Mouse (Mus musculus) liver, embryonic 12.5 days (tissue): Measurements from ENCODE around the gene Ptprn2. TPM values are rescaled to one million over a fixed set of nuclear protein-coding genes. Genes with fewer than 3 reads are reported as not detected.

Experiments used
- ATAC-seq: fragments of 200-750 bp; cut with Nextera tagmentation; 2 replicates; pipeline ENCODE4 v1.8.0; 2017; ENCODE audit warnings: moderate number of reproducible peaks, mild to moderate bottlenecking, moderate library complexity
- H3K27ac ChIP-seq: fragments of 300-500 bp; sonication (generic); 2 replicates; pipeline ENCODE4 v1.5.1; 2016; ENCODE audit warnings: mild to moderate bottlenecking
- H3K27me3 ChIP-seq: fragments of 300-500 bp; sonication (generic); replicated peaks from 2 replicates; pipeline ENCODE4 v1.6.1; 2016; ENCODE audit warnings: mild to moderate bottlenecking, moderate library complexity
- H3K36me3 ChIP-seq: fragments of 300-500 bp; sonication (generic); 2 replicates; pipeline ENCODE4 v1.6.1; 2016; ENCODE audit warnings: mild to moderate bottlenecking, moderate library complexity
- H3K4me1 ChIP-seq: fragments of 300-500 bp; sonication (generic); 2 replicates; pipeline ENCODE4 v1.6.1; 2016
- H3K4me2 ChIP-seq: fragments of 300-500 bp; sonication (generic); 2 replicates; pipeline ENCODE4 v1.6.1; 2016; ENCODE audit warnings: mild to moderate bottlenecking, moderate library complexity
- H3K4me3 ChIP-seq: fragments of 300-500 bp; sonication (generic); 2 replicates; pipeline ENCODE4 v1.5.1; 2016; ENCODE audit warnings: mild to moderate bottlenecking, moderate library complexity
- H3K9ac ChIP-seq: fragments of 300-500 bp; sonication (generic); 2 replicates; pipeline ENCODE4 v1.6.1; 2016; ENCODE audit warnings: mild to moderate bottlenecking, moderate library complexity
- H3K9me3 ChIP-seq: fragments of 300-500 bp; sonication (generic); replicated peaks from 2 replicates; pipeline ENCODE4 v1.6.1; 2016; ENCODE audit warnings: mild to moderate bottlenecking, moderate library complexity
- WGBS: fragments of 180-500 bp; shearing (Covaris S2); methylation state at CpG from one replicate; pipeline ENCODE4 v1.1.7; 2016; ENCODE audit not compliant: insufficient replicate concordance; 5-methylcytosine and 5-hydroxymethylcytosine counted together
- polyA plus RNA-seq: library from polyadenylated mRNA; unstranded; fragments of >200 nt; fragmentation: Nextera tagmentation; extraction: Ambion mirVana; gene quantifications from 2 replicates; pipeline ENCODE4 v1.2.1, GENCODE M21; 2016

The Ptprn2 gene
- polyA plus RNA-seq, 1 experiment from 2014 or later, result not detected

DNA sequence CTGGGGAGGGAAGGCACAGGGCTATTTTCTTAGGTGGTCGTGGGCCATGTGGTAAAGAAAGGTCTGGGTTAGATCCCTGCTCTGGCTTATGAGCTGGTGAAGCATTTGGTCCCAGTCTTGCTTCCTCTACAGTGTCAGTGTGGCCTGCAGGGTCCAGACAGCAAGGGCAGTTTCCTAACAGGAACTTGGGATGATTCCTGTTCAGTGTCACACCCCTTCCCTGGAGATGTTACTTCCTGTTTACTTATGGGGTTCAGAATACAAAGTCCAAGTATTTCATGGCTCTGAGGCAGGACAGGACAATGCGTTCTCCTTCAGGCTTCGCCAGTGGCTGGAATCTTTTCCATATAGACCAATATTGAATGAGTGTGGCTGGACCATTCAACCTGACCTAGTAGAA, 741.7 kb downstream of the Ptprn2 start:
- no peaks in the 10 kb centered on the region for H3K4me1 ChIP-seq
- ATAC-seq, result 0 out of 2 replicates have a peak, but pooled peaks have one; percentile 32
- H3K4me2 ChIP-seq, result no peak overlapping the region
- no peak overlapping the region for H3K4me3 ChIP-seq
- no peak overlapping the region for H3K9ac ChIP-seq
- WGBS, result 49% methylated on average over 3 of the region's 3 CpGs
- H3K36me3 ChIP-seq, result no peaks in the 10 kb centered on the region
- H3K9me3 ChIP-seq, result no peaks in the 10 kb centered on the region
- H3K27ac ChIP-seq, result no peak overlapping the region
- no peaks in the 10 kb centered on the region for H3K27me3 ChIP-seq

GRCm38 (mm10) chr12:117229442-117229841, 743.9 kb downstream of the Ptprn2 start:
- Histone ChIP-seq H3K4me1 (no peaks in the 10 kb centered on the region), H3K36me3 (no peaks in the 10 kb centered on the region), H3K27ac (no peak overlapping the region), H3K27me3 (no peaks in the 10 kb centered on the region), H3K9me3 (no peaks in the 10 kb centered on the region), H3K4me2 (no peak overlapping the region), H3K4me3 (no peak overlapping the region), H3K9ac (no peak overlapping the region)
- no peak for ATAC-seq
- 77% methylated on average over 4 of the region's 4 CpGs for WGBS

DNA sequence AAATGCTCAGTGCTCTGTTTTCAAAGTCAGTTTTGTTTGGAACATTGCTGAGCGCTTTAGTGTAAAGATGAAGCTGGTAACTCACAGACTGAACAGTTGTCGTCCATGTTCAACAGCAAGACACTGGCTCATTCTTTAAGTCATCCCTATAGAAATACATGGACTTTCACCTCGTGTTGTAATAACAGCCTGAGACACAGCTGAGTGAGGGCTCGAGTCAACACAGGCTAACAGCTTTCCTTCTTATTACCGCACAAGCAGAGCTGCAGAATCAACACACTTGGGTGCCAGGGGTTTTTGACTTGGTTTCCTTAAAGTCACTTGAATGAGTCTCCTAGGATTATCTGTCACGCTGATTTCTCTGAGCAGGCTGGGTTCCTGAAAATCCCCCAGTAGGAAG, 744.8 kb downstream of the Ptprn2 start:
- no peak overlapping the region for H3K4me2 ChIP-seq
- H3K27ac ChIP-seq, result no peak overlapping the region
- WGBS, result 76% methylated on average over 6 of the region's 6 CpGs
- no peak for ATAC-seq
- H3K36me3 ChIP-seq, result no peaks in the 10 kb centered on the region
- H3K9me3 ChIP-seq, result no peaks in the 10 kb centered on the region
- H3K9ac ChIP-seq, result no peak overlapping the region
- no peaks in the 10 kb centered on the region for H3K4me1 ChIP-seq
- H3K4me3 ChIP-seq, result no peak overlapping the region
- H3K27me3 ChIP-seq, result no peaks in the 10 kb centered on the region

- Histone ChIP-seq H3K36me3 (no peaks in the 10 kb centered on the region), H3K27me3 (peaks cover 6% of the 10 kb centered on the region; the same call in 1 of the 2 replicates), H3K9me3 (no peaks in the 10 kb centered on the region), H3K4me3 (no peak overlapping the region), H3K9ac (no peak overlapping the region), H3K4me1 (no peaks in the 10 kb centered on the region), H3K27ac (no peak overlapping the region), H3K4me2 (no peak overlapping the region)
- WGBS, result 52% methylated on average over 5 of the region's 5 CpGs
- no peak for ATAC-seq
These were observed 746.3 kb downstream of the Ptprn2 start for GRCm38 (mm10) chr12:117231850-117232249.

DNA sequence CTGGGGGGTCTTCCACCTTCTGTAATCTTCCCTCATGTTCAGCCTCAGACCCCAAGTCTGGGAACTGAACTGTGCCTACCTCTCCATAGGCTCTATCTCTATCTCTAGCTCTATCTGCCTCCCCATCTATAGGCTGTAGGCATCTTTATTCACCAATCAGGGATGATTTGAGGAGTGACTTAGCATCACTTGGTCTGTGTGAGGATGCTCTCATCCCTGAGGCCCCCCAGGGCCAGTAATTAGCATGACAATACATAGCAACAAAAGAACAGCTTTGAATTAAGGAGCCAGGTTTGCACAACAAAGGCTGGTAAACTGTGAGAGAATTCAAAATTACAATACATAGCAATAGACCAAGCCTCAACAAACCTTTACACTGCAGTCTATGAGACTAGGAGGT, 749.6 kb downstream of the Ptprn2 start:
- no peak overlapping the region for H3K27ac ChIP-seq
- no peaks in the 10 kb centered on the region for H3K4me1 ChIP-seq
- H3K4me2 ChIP-seq, result no peak overlapping the region
- H3K9me3 ChIP-seq, result no peaks in the 10 kb centered on the region
- no peaks in the 10 kb centered on the region for H3K36me3 ChIP-seq
- no peak overlapping the region for H3K9ac ChIP-seq
- ATAC-seq, result no peak
- peaks cover 10% of the 10 kb centered on the region for H3K27me3 ChIP-seq
- H3K4me3 ChIP-seq, result no peak overlapping the region

DNA sequence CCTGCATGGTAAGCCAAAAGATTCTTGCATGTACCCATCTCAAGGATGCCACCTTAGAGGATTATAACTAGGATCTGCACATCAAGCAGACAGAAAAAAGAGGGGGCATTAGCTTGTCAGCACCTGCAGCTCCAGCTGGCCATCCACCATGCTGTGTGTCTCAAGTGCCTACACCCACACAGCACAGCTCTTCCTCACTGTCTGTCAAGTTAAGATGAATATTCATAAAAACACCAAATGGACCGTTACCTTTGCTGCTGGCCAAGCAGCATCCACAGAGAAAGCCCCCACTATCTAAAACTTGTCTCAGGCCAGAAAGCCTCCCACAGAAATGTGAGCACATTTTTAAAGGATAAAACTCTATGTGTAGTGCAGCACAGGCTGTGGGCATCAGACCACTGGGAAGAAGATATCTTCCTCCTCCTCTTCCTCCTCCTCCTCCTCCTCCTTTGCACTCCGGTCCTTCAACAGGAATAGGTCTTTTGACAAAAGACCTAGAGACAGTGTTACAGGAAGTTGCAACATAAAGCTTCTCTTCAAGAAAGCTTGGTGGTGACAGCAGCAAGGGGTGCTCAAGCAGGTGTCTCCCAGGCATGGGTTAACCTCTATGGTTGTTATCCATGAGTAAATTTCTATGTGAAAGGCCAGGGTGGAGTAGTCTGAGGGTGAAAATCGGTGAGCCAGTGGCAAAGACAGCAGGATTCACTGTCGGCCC, 750.7 kb downstream of the Ptprn2 start:
- H3K4me1 ChIP-seq, result no peaks in the 10 kb centered on the region
- H3K27me3 ChIP-seq, result peaks cover 20% of the 10 kb centered on the region
- H3K9me3 ChIP-seq, result no peaks in the 10 kb centered on the region
- H3K4me2 ChIP-seq, result no peak overlapping the region
- no peak overlapping the region for H3K4me3 ChIP-seq
- ATAC-seq, result no peak
- no peak overlapping the region for H3K9ac ChIP-seq
- 50% methylated on average over 4 of the region's 4 CpGs for WGBS
- H3K27ac ChIP-seq, result no peak overlapping the region
- H3K36me3 ChIP-seq, result no peaks in the 10 kb centered on the region

GRCm38 (mm10) chr12:117236981-117237380, 751.5 kb downstream of the Ptprn2 start:
- no peak overlapping the region for H3K27ac ChIP-seq
- 52% methylated on average over 3 of the region's 3 CpGs for WGBS
- no peaks in the 10 kb centered on the region for H3K36me3 ChIP-seq
- ATAC-seq, result no peak
- H3K27me3 ChIP-seq, result peaks cover 23% of the 10 kb centered on the region
- no peaks in the 10 kb centered on the region for H3K9me3 ChIP-seq
- no peaks in the 10 kb centered on the region for H3K4me1 ChIP-seq
- no peak overlapping the region for H3K9ac ChIP-seq
- H3K4me3 ChIP-seq, result no peak overlapping the region
- no peak overlapping the region for H3K4me2 ChIP-seq

DNA sequence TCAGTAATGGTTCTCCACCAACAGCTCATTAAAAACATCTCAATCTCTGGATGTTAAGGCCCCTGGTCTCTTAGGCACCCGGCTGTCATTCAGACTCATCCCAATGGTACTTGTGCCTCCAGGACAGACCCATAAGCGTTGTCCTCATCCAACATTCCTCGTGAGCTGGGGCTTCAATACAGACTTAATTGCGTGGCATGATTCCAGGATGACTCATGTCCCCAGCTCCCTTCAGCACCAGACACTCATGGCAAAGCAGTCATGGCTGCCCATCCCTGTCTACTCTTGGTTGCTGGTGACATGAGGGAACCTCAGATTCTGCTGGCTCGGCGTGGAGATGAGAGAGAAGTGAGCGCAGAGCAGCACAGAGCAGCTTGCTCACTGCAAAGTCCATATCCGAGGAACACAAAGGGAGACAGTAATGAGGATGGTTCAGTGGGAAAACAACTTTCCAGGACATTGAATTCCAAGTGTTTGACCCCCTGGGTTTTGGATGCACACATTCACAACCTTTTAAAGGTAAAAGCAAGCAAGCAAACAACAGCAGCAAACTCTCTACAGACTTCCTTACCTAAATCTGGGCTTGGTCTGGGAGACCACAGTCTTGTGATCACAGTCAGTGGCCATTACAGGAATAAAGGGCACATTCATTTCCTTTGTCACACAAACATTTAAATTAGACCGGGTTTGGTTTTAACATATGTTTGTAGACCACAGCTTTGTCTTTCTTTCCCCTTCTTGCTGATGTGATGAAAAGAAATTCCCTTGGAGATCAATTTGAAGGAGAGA, 754.6 kb downstream of the Ptprn2 start:
- ATAC-seq, result no peak
- H3K4me3 ChIP-seq, result no peak overlapping the region
- no peak overlapping the region for H3K27ac ChIP-seq
- H3K4me2 ChIP-seq, result no peak overlapping the region
- H3K36me3 ChIP-seq, result no peaks in the 10 kb centered on the region
- no peaks in the 10 kb centered on the region for H3K4me1 ChIP-seq
- H3K9me3 ChIP-seq, result no peaks in the 10 kb centered on the region
- H3K27me3 ChIP-seq, result peaks cover 23% of the 10 kb centered on the region
- WGBS, result 61% methylated on average over 9 of the region's 9 CpGs
- no peak overlapping the region for H3K9ac ChIP-seq

- Histone ChIP-seq H3K36me3 (no peaks in the 10 kb centered on the region), H3K4me2 (no peak overlapping the region), H3K9me3 (no peaks in the 10 kb centered on the region), H3K27ac (no peak overlapping the region), H3K4me3 (no peak overlapping the region), H3K27me3 (peaks cover 20% of the 10 kb centered on the region), H3K9ac (no peak overlapping the region), H3K4me1 (no peaks in the 10 kb centered on the region)
- no peak for ATAC-seq
- WGBS, result 54% methylated on average over 7 of the region's 7 CpGs
These were observed 756.7 kb downstream of the Ptprn2 start for GRCm38 (mm10) chr12:117242181-117242580.

DNA sequence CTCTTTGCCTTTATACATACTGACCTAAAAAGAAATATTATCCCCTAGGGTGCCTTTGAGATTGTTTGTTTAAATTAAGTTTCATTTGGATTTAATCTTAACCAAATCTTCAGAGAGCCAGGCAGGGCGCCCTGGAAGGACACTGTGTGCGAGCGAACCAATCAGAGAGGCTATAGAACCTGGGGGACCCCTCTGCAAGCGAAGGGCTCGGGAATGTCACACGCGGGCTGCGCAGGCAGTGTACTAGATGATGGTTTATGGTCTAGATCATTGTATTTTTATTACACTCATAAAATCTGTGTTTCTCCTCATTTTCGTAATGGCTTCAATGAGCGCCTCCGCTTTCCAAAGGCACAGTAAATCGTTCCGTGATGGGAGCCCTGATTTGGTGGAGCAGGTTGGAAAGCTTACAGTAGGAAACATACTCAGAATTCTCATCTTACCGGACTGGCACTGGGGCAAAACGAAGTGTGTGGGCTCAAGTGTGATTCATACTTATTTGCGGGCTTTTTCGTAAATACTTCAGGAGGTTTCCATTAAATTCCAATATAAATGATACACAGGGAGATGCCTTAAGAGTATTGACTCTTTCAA, 760.5 kb downstream of the Ptprn2 start:
- Histone ChIP-seq H3K9ac (no peak overlapping the region), H3K4me1 (peaks cover 7% of the 10 kb centered on the region), H3K27ac (no peak overlapping the region), H3K4me3 (no peak overlapping the region), H3K9me3 (no peaks in the 10 kb centered on the region), H3K27me3 (peaks cover 13% of the 10 kb centered on the region), H3K36me3 (no peaks in the 10 kb centered on the region), H3K4me2 (no peak overlapping the region)
- 74% methylated on average over 17 of the region's 17 CpGs for WGBS
- no peak for ATAC-seq

GRCm38 (mm10) chr12:117250465-117250864, 764.9 kb downstream of the Ptprn2 start:
- no peak overlapping the region for H3K27ac ChIP-seq
- no peaks in the 10 kb centered on the region for H3K9me3 ChIP-seq
- no peak overlapping the region for H3K4me2 ChIP-seq
- no peak overlapping the region for H3K9ac ChIP-seq
- peaks cover 36% of the 10 kb centered on the region for H3K4me1 ChIP-seq
- no peak for ATAC-seq
- WGBS, result 34% methylated on average over 6 of the region's 6 CpGs
- 0 out of 2 replicates have a peak, but pooled peaks cover 12% of the 10 kb centered on the region for H3K27me3 ChIP-seq
- H3K36me3 ChIP-seq, result no peaks in the 10 kb centered on the region
- H3K4me3 ChIP-seq, result no peak overlapping the region
